Mouse (Mus musculus) kidney, embryonic 16.5 days (tissue): Measurements from ENCODE around the gene Mc1r. TPM values are rescaled to one million over a fixed set of nuclear protein-coding genes. Genes with fewer than 3 reads are reported as not detected.

ENCODE experiments used
- ATAC-seq: fragments of 200-750 bp; cut with Nextera tagmentation; 2 replicates; pipeline ENCODE4 v1.8.0; 2017; ENCODE audit warnings: moderate TSS enrichment; ENCODE audit not compliant: low FRiP score, low TSS enrichment
- H3K27ac ChIP-seq: fragments of 300-500 bp; sonication (generic); 2 replicates; pipeline ENCODE4 v1.5.1; 2014; ENCODE audit warnings: low read length
- H3K27me3 ChIP-seq: fragments of 300-500 bp; sonication (generic); 2 replicates; pipeline ENCODE4 v1.6.1; 2014; ENCODE audit warnings: low read length, control low read depth, mixed read lengths; ENCODE audit not compliant: insufficient read depth
- H3K36me3 ChIP-seq: fragments of 300-500 bp; sonication (generic); 2 replicates; pipeline ENCODE4 v1.6.1; 2014; ENCODE audit warnings: low read length, control low read depth, mixed read lengths; ENCODE audit not compliant: insufficient read depth
- H3K4me1 ChIP-seq: fragments of 300-500 bp; sonication (generic); 2 replicates; pipeline ENCODE4 v1.6.1; 2014; ENCODE audit warnings: low read length, control low read depth, mixed read lengths; ENCODE audit not compliant: insufficient read depth
- H3K4me2 ChIP-seq: fragments of 300-500 bp; sonication (generic); replicated peaks from 2 replicates; pipeline ENCODE4 v1.6.1; 2014; ENCODE audit warnings: low read depth, low read length
- H3K4me3 ChIP-seq: fragments of 300-500 bp; sonication (generic); 2 replicates; pipeline ENCODE4 v1.5.1; 2014; ENCODE audit warnings: mild to moderate bottlenecking, low read length
- H3K9ac ChIP-seq: fragments of 300-500 bp; sonication (generic); replicated peaks from 2 replicates; pipeline ENCODE4 v1.6.1; 2014; ENCODE audit warnings: low read length
- H3K9me3 ChIP-seq: fragments of 300-500 bp; sonication (generic); 2 replicates; pipeline ENCODE4 v1.6.1; 2016; ENCODE audit warnings: low read length, control low read depth
- WGBS: fragments of 180-500 bp; shearing (Covaris S2); extraction: QIAGEN DNeasy Blood & Tissue Kit; methylation state at CpG from one replicate; pipeline ENCODE4 v1.1.7; 2014; 5-methylcytosine and 5-hydroxymethylcytosine counted together
- polyA plus RNA-seq: library from polyadenylated mRNA; unstranded; fragments of >200 nt; fragmentation: Nextera tagmentation; extraction: Ambion mirVana; gene quantifications from 2 replicates; pipeline ENCODE4 v1.2.1, GENCODE M21; 2015

The Mc1r gene
- polyA plus RNA-seq, 1 experiment from 2014 or later: not detected

- no peak overlapping the region for H3K4me3 ChIP-seq
- no peaks in the 10 kb centered on the region for H3K9me3 ChIP-seq
- WGBS: 71% methylated on average over 3 of the region's 3 CpGs
- H3K4me2 ChIP-seq: no peak overlapping the region
- peaks cover 79% of the 10 kb centered on the region for H3K36me3 ChIP-seq
- no peaks in the 10 kb centered on the region for H3K4me1 ChIP-seq
- no peak overlapping the region for H3K27ac ChIP-seq
- H3K9ac ChIP-seq: no peak overlapping the region
- no peak for ATAC-seq
- H3K27me3 ChIP-seq: no peaks in the 10 kb centered on the region
Observed at GRCm38 (mm10) chr8:123387041-123387440, 19.9 kb upstream of the Mc1r start.

- no peak for ATAC-seq
- 91% methylated on average over 8 of the region's 8 CpGs for WGBS
Observed at GRCm38 (mm10) chr8:123387801-123388200, 19.1 kb upstream of the Mc1r start.

GRCm38 (mm10) chr8:123389026-123389425 is 17.9 kb upstream of the Mc1r start:
- Histone ChIP-seq H3K36me3 (peaks cover 79% of the 10 kb centered on the region), H3K4me1 (no peaks in the 10 kb centered on the region), H3K4me3 (no peak overlapping the region), H3K9ac (no peak overlapping the region), H3K27me3 (no peaks in the 10 kb centered on the region), H3K9me3 (no peaks in the 10 kb centered on the region), H3K4me2 (no peak overlapping the region), H3K27ac (no peak overlapping the region)
- 95% methylated on average over 7 of the region's 7 CpGs for WGBS
- no peak; the same call in 1 of the 2 replicates for ATAC-seq

More at GRCm38 (mm10) chr8:123387801-123388200, 19.1 kb upstream of the Mc1r start:
- H3K9ac ChIP-seq: no peak overlapping the region
- H3K27me3 ChIP-seq: no peaks in the 10 kb centered on the region
- no peak overlapping the region for H3K4me3 ChIP-seq
- H3K4me1 ChIP-seq: no peaks in the 10 kb centered on the region
- H3K36me3 ChIP-seq: peaks cover 80% of the 10 kb centered on the region
- no peaks in the 10 kb centered on the region for H3K9me3 ChIP-seq
- no peak overlapping the region for H3K4me2 ChIP-seq
- no peak overlapping the region for H3K27ac ChIP-seq

GRCm38 (mm10) chr8:123398308-123398707 is 8.6 kb upstream of the Mc1r start:
- WGBS: 94% methylated on average over 13 of the region's 13 CpGs
- H3K27ac ChIP-seq: no peak overlapping the region

GRCm38 (mm10) chr8:123401936-123402335 is 5.0 kb upstream of the Mc1r start:
- no peak overlapping the region for H3K4me2 ChIP-seq
- H3K9ac ChIP-seq: no peak overlapping the region
- H3K4me1 ChIP-seq: no peaks in the 10 kb centered on the region
- peaks cover 51% of the 10 kb centered on the region for H3K36me3 ChIP-seq
- 89% methylated on average over 9 of the region's 9 CpGs for whole genome bisulfite sequencing
- no peak overlapping the region for H3K4me3 ChIP-seq
- H3K27me3 ChIP-seq: no peaks in the 10 kb centered on the region
- H3K9me3 ChIP-seq: no peaks in the 10 kb centered on the region
- H3K27ac ChIP-seq: no peak overlapping the region
- ATAC-seq: no peak

More at GRCm38 (mm10) chr8:123398308-123398707, 8.6 kb upstream of the Mc1r start:
- Histone ChIP-seq H3K36me3 (peaks cover 83% of the 10 kb centered on the region), H3K9me3 (no peaks in the 10 kb centered on the region), H3K9ac (no peak overlapping the region), H3K4me3 (no peak overlapping the region), H3K4me1 (no peaks in the 10 kb centered on the region), H3K27me3 (no peaks in the 10 kb centered on the region), H3K4me2 (no peak overlapping the region)
- no peak for ATAC-seq

GRCm38 (mm10) chr8:123402730-123403326 is 4.1 kb upstream of the Mc1r start:
- WGBS: 84% methylated on average over 9 of the region's 9 CpGs
- ATAC-seq: no peak

GRCm38 (mm10) chr8:123404521-123404920 is 2.4 kb upstream of the Mc1r start:
- no peak for ATAC-seq
- Histone ChIP-seq H3K27me3 (peaks cover 9% of the 10 kb centered on the region; the same call in 1 of the 2 replicates), H3K4me2 (no peak overlapping the region), H3K4me1 (no peaks in the 10 kb centered on the region), H3K4me3 (no peak overlapping the region), H3K27ac (no peak overlapping the region), H3K9me3 (no peaks in the 10 kb centered on the region), H3K9ac (no peak overlapping the region), H3K36me3 (peaks cover 25% of the 10 kb centered on the region)
- WGBS: 26% methylated on average over 8 of the region's 8 CpGs

More at GRCm38 (mm10) chr8:123402730-123403326, 4.1 kb upstream of the Mc1r start:
- Histone ChIP-seq H3K4me1 (no peaks in the 10 kb centered on the region), H3K9me3 (no peaks in the 10 kb centered on the region), H3K27me3 (peaks cover 1% of the 10 kb centered on the region; the same call in 1 of the 2 replicates), H3K4me3 (no peak overlapping the region), H3K36me3 (peaks cover 42% of the 10 kb centered on the region), H3K9ac (no peak overlapping the region), H3K27ac (no peak overlapping the region), H3K4me2 (no peak overlapping the region)

GRCm38 (mm10) chr8:123407612-123408011 is 705 bp downstream of the Mc1r start:
- Histone ChIP-seq H3K27ac (no peak overlapping the region), H3K9ac (no peak overlapping the region), H3K27me3 (peaks cover 40% of the 10 kb centered on the region), H3K4me1 (peaks cover 18% of the 10 kb centered on the region), H3K9me3 (no peaks in the 10 kb centered on the region), H3K36me3 (peaks cover 8% of the 10 kb centered on the region), H3K4me3 (no peak overlapping the region), H3K4me2 (no peak overlapping the region)
- 91% methylated on average over 13 of the region's 13 CpGs for WGBS
- no peak for ATAC-seq

GRCm38 (mm10) chr8:123408586-123409544 is 2.0 kb downstream of the Mc1r start:
- Histone ChIP-seq H3K9ac (no peak overlapping the region), H3K4me3 (no peak overlapping the region), H3K27ac (no peak overlapping the region), H3K27me3 (peaks cover 52% of the 10 kb centered on the region), H3K4me2 (no peak overlapping the region), H3K4me1 (peaks cover 18% of the 10 kb centered on the region), H3K9me3 (no peaks in the 10 kb centered on the region), H3K36me3 (no peaks in the 10 kb centered on the region)
- ATAC-seq: no peak
- WGBS: 72% methylated on average over 9 of the region's 9 CpGs
